Mouse (Mus musculus) liver (tissue): ENCODE measurements around the gene Lsm14a.
A peak's percentile ranks its signal among the peaks of the same experiment; 100 is the strongest.
"Not testable (repeated sequence)": the region's sequence is repeated elsewhere in the genome, so short reads cannot be mapped to it uniquely, and the experiment has no call there.

ENCODE experiments used
- DNase-seq: peaks from one replicate; pipeline ENCODE4 v3.0.0-alpha.2; 2020; ENCODE audit warnings: mixed read lengths

Gene Lsm14a

DNA sequence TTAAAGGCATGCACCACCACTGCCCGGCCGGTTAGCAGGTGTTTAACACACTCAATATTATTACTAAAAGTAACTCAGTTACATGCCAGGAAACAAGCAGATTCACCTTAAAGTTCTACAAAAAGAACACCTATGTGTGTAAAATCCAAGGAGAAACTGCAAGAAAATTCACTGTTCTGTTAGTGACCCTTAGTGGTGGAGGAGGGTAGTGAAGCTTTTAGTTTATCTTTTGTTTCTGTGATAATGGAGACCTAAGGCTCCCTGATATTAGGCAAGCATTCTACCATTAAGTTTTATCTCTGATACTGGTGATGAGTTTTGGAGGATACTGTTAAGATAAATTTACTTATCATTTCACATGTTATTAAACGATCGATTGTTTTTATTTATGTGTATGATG is 37.5 kb downstream of the Lsm14a start:
- no peak for DNase-seq

GRCm38 (mm10) chr7:34351997-34352396 is 41.1 kb downstream of the Lsm14a start:
- DNase-seq, result peak; percentile 21

- no peak for DNase-seq
Measured at GRCm38 (mm10) chr7:34350166-34350565, 42.9 kb downstream of the Lsm14a start.

GRCm38 (mm10) chr7:34348011-34348410 is 45.1 kb downstream of the Lsm14a start:
- DNase-seq, result no peak

- DNase-seq, result no peak
Measured at GRCm38 (mm10) chr7:34347041-34347440, 46.1 kb downstream of the Lsm14a start.

DNA sequence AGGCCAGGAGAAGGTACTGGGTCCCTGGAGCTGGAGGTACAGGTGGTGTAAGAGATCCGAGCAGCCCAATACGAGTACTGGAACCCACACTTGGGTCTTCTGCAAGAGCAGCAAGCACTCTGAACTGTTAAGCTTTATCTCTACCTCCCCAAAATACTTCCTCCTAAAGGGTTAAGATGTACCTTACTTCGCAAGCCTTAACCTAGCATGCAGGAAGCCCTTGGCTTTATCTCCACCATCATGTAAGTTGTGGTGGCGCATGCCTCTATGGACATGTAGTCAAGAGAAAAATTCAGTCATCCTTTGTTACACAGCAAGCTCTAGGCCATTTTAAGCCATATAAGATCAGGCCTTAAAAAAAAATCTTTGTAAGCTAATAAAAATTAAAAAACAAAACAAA is 46.6 kb downstream of the Lsm14a start:
- no peak for DNase-seq

- DNase-seq, result no peak
Measured at GRCm38 (mm10) chr7:34342040-34342793, 50.9 kb downstream of the Lsm14a start.

DNA sequence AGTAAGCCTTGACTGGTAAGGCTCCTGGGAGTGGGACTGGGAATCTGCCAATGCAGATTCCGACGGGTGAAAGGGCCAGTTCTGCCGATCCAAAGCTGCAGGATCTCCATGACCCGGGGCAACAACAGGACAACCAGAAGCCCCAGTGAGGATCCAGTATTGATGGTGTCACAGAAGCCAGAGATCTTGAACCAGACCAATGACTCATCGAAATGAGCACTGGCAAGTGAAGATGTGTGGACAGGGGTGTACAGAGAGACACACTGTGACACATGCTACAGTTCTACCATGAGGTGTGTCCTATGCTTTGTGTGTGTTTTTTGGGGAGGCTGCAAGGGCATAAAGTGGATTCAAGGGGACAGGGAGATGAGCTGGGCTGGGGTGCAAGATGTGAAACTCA is 52.3 kb downstream of the Lsm14a start:
- no peak for DNase-seq

- no peak for DNase-seq
Measured at GRCm38 (mm10) chr7:34339164-34339489, 54.0 kb downstream of the Lsm14a start.

DNA sequence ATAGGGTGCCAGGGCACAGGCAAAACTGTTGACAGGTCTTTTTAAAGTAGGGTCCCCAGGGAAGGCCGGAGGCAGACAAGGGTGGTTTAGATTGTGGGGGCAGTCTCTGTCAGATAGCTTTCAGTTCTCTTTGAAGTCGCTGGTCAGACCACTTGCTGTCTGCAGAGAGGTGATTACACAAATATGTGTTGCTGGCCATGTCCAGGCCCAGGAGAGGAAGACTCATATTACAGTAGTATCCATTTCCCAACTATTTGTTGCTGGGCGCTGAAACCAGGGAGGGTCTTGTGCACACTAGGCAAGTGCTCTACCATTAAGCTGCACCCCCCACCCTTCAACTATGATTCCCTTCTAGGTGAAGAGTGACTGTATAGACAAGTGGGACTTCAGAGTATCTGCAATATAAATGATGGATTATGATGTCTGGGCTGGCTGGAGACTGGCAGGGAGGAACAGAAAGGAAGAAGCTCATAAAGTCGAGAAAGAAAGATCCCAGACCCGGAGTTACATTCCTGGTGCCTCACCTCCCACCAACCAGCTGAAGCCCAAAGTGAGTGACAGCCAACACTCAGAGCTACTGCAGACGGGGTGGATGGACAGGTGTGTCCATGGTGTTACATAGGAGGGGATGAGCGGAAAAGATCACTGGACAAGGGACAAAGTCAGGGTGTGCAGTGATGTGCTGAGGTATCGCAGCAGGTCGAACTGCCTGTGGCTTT is 54.5 kb downstream of the Lsm14a start:
- DNase-seq, result no peak

DNA sequence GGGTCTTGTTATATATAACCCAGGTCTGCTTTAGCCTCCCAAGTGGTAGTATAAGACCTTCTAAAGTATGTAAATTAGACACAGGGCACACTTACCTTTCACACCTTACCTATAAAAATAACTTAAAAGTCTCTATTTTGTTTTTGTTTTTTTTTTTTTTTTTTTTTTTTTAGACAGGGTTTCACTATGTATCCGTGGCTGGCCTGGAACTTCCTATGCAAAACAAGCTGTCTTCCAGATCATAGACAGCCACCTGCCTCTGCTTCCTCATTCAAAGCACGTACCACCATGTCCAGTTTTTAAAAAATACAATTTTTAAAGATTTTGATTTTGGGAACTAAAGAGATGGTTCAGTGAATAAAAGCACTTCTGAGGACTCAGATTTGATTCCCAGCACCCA is 55.8 kb downstream of the Lsm14a start:
- no peak for DNase-seq

DNA sequence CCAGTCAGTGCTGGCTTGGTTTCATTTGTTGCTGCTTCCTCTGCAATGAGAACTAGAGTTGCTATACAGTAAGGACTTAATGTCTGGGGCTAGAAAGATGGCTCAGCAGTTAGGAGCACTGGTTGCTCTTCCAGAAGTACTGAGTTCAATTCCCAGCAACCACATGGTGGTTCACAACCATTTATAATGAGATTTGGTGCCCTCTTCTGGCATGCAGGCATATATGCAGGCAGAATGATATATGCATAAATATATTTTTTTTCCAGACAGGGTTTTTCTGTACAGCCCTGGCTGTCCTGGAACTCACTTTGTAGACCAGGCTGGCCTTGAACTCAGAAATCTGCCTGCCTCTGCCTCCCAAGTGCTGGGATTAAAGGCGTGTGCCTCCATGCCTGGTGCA is 56.6 kb downstream of the Lsm14a start:
- DNase-seq, result not testable (repeated sequence)

- DNase-seq, result no peak
Measured at GRCm38 (mm10) chr7:34327493-34327892, 65.6 kb downstream of the Lsm14a start.

- no peak for DNase-seq
Measured at GRCm38 (mm10) chr7:34324857-34325256, 68.3 kb downstream of the Lsm14a start.

DNA sequence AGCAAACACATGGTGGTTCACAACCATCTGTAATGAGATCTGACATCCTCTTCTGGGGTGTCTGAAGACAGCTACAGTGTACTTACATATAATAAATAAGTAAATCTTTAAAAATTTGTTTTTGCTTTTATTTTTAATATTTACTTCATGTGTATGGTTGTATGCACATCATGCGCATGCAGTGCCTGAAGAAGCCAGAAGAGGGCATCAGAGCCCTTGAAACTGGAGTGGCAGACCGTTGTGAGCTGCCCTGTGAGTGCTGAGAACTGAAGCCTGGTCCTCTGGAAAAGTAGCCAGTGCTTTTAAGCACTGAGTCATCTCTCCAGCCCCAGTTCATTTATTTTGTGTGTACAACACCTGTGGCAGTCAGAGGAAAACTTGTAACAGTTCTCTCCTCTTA is 69.1 kb downstream of the Lsm14a start:
- no peak for DNase-seq

DNA sequence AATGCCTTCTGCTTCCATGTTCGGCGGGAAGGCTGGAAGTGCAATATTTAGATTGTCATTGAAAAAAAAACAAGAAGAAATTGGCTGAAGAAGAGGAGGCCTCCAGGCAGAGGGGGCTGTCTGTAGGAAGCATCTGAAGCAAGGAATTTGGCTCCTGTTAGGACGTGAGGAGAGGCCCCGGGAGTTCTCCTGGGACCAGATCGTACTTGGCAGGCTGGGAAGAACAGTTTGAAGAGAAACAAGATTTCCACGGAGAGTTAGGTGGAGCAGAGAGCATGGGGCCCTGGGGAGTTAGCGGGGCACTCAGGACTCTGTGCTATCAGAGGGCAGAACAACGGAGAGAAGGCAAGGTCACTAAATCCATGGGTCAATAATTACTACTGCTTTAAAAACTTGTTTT is 69.8 kb downstream of the Lsm14a start:
- no peak for DNase-seq

- DNase-seq, result no peak
Measured at GRCm38 (mm10) chr7:34321958-34322357, 71.2 kb downstream of the Lsm14a start.

DNA sequence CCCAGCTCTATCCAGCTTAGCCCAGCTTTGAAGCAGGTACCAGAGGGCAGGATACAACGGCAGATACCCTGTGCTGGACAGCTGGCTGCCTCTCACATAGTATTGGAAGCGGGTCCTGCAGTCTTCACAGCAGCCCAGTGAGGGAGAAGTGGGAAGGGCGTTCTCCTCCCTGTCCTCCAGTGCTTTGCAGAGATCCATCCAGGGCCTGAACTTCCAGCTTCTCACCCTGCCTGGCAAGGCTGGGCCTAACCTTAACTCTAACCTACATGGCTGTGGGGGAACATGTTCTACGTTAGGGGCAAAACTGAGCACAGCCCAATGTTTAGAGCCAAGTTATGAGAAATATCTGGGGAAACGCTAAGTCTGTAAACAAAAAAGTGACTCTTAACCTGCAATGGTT is 72.0 kb downstream of the Lsm14a start:
- DNase-seq, result no peak

DNA sequence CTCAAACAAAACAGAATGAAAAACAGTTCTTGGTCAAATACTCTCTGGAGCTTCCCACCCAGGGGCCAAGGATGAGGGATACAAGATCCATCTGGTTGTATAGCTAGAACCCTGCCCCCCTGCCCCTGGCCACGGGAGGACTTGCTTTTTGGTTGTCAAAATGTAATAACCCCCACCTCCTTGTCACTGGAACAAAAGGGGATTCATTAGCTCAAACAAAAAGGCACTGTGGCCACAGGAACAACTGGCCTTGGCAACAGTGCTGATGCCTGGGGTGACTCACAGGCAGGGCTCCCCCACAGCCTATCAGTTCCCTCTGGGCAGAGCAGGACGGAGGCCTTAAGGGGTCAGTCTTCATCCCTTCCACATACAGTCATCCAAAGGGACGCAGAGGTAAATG is 73.2 kb downstream of the Lsm14a start:
- no peak for DNase-seq

DNA sequence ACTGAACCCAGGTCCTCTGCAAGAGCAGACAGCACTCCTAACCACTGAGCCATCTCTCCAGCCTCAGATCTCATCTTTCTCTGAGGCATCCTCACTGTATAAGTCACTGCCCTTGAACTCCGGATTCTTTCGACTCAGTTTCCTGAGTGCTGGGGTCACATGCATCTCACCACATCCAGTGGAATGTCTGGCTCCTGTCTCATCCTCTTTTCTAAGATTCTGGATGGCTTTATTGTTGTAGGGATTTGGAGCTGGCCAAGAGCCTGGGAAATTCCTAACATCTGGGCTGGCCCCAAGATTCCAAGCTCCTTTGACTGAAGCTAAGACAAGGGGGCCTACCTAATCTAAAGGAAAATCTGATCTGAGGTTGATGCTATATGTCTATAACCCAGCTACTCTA is 74.0 kb downstream of the Lsm14a start:
- no peak for DNase-seq

- DNase-seq, result peak; percentile 22
Measured at GRCm38 (mm10) chr7:34317901-34318476, 75.1 kb downstream of the Lsm14a start.

DNA sequence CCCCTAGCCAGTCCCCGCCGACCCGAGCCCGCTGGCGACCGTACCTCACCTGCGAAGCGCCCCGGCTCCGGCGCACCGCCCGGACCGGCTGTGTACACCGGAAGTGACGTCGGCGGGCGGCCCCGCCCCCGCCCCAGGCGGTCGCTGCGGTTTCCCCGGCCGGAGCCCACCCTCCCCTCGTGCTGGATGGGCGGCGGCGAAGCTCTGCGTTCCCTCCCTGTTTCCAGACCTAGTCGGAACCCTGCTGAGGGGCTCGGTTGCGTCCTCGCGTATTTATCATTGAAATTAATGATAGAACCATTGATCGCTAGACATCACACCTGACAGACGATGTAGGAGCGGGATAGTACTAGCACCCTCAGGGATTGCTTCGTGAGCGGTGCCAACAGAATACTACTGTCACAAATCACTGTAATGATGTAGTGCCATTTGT is 79.7 kb downstream of the Lsm14a start, which contains the start of gene 4931406P16Rik:
4931406P16Rik (minus strand) TSS at position 109 of the 433 bp plus-strand sequence.
- DNase-seq, result peak; percentile 93

GRCm38 (mm10) chr7:34312786-34313442 is 80.2 kb downstream of the Lsm14a start:
- peak; percentile 89 for DNase-seq
